Mouse (Mus musculus) liver, embryonic 13.5 days (tissue): ENCODE measurements around the gene Cdh22. TPM values are rescaled to one million over a fixed set of nuclear protein-coding genes. Genes with fewer than 3 reads are reported as not detected.

Source experiments
- ATAC-seq: fragments of 200-750 bp; cut with Nextera tagmentation; 2 replicates; pipeline ENCODE4 v1.8.0; 2017; ENCODE audit warnings: low read depth, mild to moderate bottlenecking, moderate number of reproducible peaks, moderate library complexity
- DNase-seq: peaks from one replicate; pipeline ENCODE4 v3.0.0; 2022
- H3K27ac ChIP-seq: fragments of 300-500 bp; sonication (generic); 2 replicates; pipeline ENCODE4 v1.5.1; 2015; ENCODE audit warnings: moderate library complexity, mild to moderate bottlenecking, inconsistent platforms
- H3K27me3 ChIP-seq: fragments of 300-500 bp; sonication (generic); 2 replicates; pipeline ENCODE4 v1.6.1; 2015; ENCODE audit warnings: mild to moderate bottlenecking, inconsistent platforms
- H3K36me3 ChIP-seq: fragments of 300-500 bp; sonication (generic); 2 replicates; pipeline ENCODE4 v1.6.1; 2015; ENCODE audit warnings: mild to moderate bottlenecking, inconsistent platforms
- H3K4me1 ChIP-seq: fragments of 300-500 bp; sonication (generic); replicated peaks from 2 replicates; pipeline ENCODE4 v1.6.1; 2015; ENCODE audit warnings: inconsistent platforms
- H3K4me2 ChIP-seq: fragments of 300-500 bp; sonication (generic); 2 replicates; pipeline ENCODE4 v1.6.1; 2015; ENCODE audit warnings: inconsistent platforms, mild to moderate bottlenecking, moderate library complexity
- H3K4me3 ChIP-seq: fragments of 300-500 bp; sonication (generic); replicated peaks from 2 replicates; pipeline ENCODE4 v1.5.1; 2015; ENCODE audit warnings: mild to moderate bottlenecking, inconsistent platforms
- H3K9ac ChIP-seq: fragments of 300-500 bp; sonication (generic); 2 replicates; pipeline ENCODE4 v1.6.1; 2015; ENCODE audit warnings: mild to moderate bottlenecking, inconsistent platforms
- H3K9me3 ChIP-seq: fragments of 300-500 bp; sonication (generic); replicated peaks from 2 replicates; pipeline ENCODE4 v1.6.1; 2016; ENCODE audit warnings: inconsistent platforms
- WGBS: fragments of 180-500 bp; shearing (Covaris S2); methylation state at CpG from one replicate; pipeline ENCODE4 v1.1.7; 2015; ENCODE audit not compliant: insufficient replicate concordance; 5-methylcytosine and 5-hydroxymethylcytosine counted together
- polyA plus RNA-seq: library from polyadenylated mRNA; unstranded; fragments of >200 nt; fragmentation: Nextera tagmentation; extraction: Ambion mirVana; gene quantifications from 2 replicates; pipeline ENCODE4 v1.2.1, GENCODE M21; 2015

Cdh22 gene
- polyA plus RNA-seq, 1 experiment from 2014 or later: not detected

DNA sequence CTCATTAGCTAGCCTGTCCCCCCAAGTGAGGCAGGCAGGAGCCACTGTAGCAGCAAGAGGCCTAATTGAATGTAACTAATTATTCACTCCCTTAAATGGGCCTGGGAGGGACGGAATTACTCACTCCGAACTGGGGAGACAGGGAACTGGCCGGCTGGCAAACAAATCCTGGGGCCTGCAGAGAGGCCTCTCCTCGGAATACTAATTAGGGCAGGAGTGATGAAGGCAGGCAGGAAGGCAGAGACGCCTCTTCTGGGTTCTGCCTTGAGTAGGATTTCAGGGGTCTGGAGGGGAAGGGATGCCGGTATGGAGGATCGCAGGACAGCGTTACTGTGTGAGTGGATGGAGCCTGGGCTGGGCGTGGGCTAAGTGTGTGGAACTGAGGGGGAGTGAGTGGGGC is 157.6 kb downstream of the Cdh22 start:
- DNase-seq (no peak), ATAC-seq (no peak)
- H3K4me1 ChIP-seq: no peaks in the 10 kb centered on the region
- H3K4me2 ChIP-seq: no peak overlapping the region
- H3K9me3 ChIP-seq: no peaks in the 10 kb centered on the region
- no peak overlapping the region for H3K9ac ChIP-seq
- H3K27me3 ChIP-seq: peaks cover 91% of the 10 kb centered on the region
- no peaks in the 10 kb centered on the region for H3K36me3 ChIP-seq
- 8% methylated on average over 9 of the region's 9 CpGs for WGBS
- no peak overlapping the region for H3K4me3 ChIP-seq
- H3K27ac ChIP-seq: no peak overlapping the region

DNA sequence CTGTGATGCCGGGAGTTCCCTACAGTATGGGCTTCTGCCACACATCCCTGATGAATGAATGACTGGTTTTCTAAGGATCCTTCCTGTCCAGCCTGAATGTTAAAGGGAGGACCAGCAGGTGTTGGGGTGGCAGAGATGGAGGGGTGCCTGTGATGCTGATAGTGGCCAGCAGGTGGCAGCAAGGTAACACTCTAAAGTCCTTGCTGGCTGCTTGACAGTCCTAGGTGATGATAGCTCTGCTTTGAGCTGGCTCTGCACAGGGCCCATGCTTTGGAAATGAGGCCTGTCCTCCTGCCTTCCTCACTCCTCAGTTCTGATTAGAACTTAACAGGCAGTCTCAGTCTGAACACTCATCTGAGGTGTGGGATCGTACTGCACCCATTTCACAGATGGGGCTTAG is 159.7 kb downstream of the Cdh22 start:
- ATAC-seq: 0 out of 2 replicates have a peak, but pooled peaks have one; percentile 18
- WGBS: 28% methylated on average over 2 of the region's 2 CpGs

DNA sequence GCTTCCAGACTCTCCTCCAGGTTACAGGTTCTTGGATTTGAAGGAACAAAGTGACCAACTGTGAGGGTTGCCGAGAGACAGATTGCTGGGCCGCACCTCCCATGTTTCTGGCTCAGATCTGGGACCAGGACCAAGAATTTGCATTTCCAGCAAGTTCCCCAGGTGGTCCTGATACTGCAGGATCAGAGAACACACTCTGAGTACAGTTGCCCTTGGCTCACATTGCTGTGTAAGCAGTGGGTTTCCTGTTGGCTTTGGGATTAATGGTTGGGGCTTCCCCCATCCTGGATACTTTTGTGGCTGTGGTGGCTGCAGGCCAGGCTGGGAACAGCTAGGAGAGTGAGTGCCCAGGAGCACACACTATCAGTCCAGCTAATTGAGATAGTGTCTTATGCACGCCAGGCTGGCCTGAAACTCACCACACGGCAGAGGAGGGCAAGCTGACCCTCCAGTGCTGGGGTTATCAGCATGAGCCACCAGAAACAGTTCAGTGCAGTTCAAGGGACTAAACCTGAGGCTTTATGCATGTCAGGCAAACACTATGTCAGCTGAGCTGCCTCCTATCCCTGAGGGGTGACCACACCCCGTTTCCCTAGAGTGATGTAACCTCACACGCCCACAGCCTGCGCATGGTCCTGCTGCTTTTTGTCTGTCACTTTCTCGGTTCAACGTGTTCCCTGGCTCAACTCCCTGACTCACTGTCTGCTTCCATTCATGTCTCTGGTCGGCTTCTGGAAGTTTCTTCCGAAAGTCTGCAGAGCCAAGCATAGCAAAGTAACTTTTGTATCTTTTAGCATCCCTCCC is 160.4 kb downstream of the Cdh22 start:
- H3K4me1 ChIP-seq: no peaks in the 10 kb centered on the region
- no peaks in the 10 kb centered on the region for H3K36me3 ChIP-seq
- DNase-seq (no peak), ATAC-seq (no peak)
- no peaks in the 10 kb centered on the region for H3K9me3 ChIP-seq
- no peak overlapping the region for H3K4me3 ChIP-seq
- H3K9ac ChIP-seq: no peak overlapping the region
- WGBS: 39% methylated on average over 11 of the region's 11 CpGs
- H3K27me3 ChIP-seq: peaks cover 79% of the 10 kb centered on the region
- no peak overlapping the region for H3K4me2 ChIP-seq
- H3K27ac ChIP-seq: no peak overlapping the region

More for the DNA sequence above, 159.7 kb downstream of the Cdh22 start:
- no peaks in the 10 kb centered on the region for H3K9me3 ChIP-seq
- no peaks in the 10 kb centered on the region for H3K4me1 ChIP-seq
- H3K9ac ChIP-seq: no peak overlapping the region
- DNase-seq: peak; percentile 42
- H3K36me3 ChIP-seq: no peaks in the 10 kb centered on the region
- H3K27ac ChIP-seq: no peak overlapping the region
- no peak overlapping the region for H3K4me2 ChIP-seq
- no peak overlapping the region for H3K4me3 ChIP-seq
- peaks cover 85% of the 10 kb centered on the region for H3K27me3 ChIP-seq

DNA sequence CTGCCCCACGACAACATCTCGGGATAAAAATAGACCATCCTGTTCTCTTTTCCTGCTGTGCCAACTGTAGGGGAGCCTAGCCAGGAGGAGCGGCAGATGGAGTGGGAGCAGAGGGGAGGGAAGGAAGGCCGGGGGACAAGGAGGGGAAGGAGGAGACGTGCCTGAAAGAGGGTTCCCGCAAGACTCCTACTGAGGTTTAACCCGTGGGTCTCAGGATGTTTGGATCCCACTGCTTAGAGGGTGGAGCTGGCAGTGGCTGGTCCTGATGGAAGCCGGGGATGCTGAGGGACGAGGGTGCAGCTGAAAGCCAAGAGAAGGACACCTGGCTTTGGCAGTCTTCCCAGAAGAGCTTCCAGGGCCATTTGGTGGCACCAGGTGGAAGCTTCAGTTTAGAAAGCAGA is 161.3 kb downstream of the Cdh22 start:
- Histone ChIP-seq H3K4me1 (no peaks in the 10 kb centered on the region), H3K4me3 (no peak overlapping the region), H3K9me3 (no peaks in the 10 kb centered on the region), H3K4me2 (no peak overlapping the region), H3K27me3 (peaks cover 70% of the 10 kb centered on the region), H3K9ac (no peak overlapping the region), H3K27ac (no peak overlapping the region), H3K36me3 (no peaks in the 10 kb centered on the region)
- no peak for ATAC-seq
- WGBS: 23% methylated on average over 9 of the region's 9 CpGs
- DNase-seq: no peak

DNA sequence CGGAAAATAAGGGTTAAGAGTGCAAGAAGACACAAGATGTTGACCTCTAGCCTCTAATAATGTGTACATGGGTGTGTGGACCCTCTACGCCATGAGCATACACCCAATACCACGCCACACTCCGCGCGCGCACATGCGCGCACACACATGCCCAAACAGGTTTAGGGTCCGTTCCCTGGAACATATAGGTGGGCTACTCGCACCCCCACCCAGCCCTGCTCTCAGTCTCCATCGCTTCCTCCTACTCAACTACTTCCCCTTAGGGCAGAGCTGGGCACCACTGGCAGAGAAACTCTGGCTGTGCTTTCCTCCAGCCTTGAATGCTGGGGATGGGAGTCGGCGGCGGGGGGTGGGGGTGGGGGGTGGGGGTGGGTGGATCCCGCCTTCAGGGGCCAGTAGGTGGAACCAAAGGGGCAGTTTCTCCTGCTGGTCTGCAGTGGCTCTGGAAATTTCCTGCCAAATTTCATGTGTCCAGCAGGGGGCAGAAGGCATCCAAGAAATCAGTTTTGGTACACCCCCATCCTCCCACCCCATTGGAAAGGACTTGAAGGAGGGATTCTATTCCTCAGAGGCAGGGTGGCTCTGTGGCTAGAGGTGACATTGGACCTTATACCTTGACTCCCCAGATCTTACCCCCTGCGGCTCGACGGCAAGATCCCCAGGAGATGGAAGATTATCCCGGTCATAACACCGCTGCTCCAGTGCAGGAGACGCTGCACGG is 164.4 kb downstream of the Cdh22 start:
- Histone ChIP-seq H3K9me3 (no peaks in the 10 kb centered on the region), H3K27ac (no peak overlapping the region), H3K27me3 (peaks cover 39% of the 10 kb centered on the region), H3K4me1 (no peaks in the 10 kb centered on the region), H3K4me3 (no peak overlapping the region), H3K9ac (no peak overlapping the region), H3K36me3 (no peaks in the 10 kb centered on the region), H3K4me2 (no peak overlapping the region)
- DNase-seq (no peak), ATAC-seq (no peak)
- WGBS: 22% methylated on average over 22 of the region's 23 CpGs

DNA sequence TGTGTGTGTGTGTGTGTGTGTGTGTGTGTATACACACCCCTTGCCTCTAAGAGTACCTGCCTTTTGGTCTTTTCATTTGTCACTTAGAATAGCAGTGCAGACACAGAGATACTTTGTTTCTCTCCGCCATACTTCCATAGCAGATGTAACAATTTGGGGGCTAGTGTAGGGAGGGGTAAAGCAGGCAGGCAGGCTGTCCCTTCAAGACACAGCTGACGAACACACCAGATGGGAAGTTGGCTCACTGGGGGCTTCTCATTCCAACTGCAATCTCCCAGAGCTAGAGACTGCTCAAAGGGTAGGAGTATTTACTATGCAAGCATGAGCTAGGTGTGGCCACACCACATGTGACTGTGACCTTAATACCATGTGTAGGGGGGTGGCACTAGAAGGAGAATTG is 165.8 kb downstream of the Cdh22 start:
- H3K4me3 ChIP-seq: no peak overlapping the region
- H3K27ac ChIP-seq: no peak overlapping the region
- H3K4me2 ChIP-seq: no peak overlapping the region
- H3K36me3 ChIP-seq: no peaks in the 10 kb centered on the region
- WGBS: 63% methylated on average over 2 of the region's 2 CpGs
- no peak for ATAC-seq
- H3K9me3 ChIP-seq: no peaks in the 10 kb centered on the region
- peaks cover 26% of the 10 kb centered on the region for H3K27me3 ChIP-seq
- no peak for DNase-seq
- no peak overlapping the region for H3K9ac ChIP-seq
- no peaks in the 10 kb centered on the region for H3K4me1 ChIP-seq

DNA sequence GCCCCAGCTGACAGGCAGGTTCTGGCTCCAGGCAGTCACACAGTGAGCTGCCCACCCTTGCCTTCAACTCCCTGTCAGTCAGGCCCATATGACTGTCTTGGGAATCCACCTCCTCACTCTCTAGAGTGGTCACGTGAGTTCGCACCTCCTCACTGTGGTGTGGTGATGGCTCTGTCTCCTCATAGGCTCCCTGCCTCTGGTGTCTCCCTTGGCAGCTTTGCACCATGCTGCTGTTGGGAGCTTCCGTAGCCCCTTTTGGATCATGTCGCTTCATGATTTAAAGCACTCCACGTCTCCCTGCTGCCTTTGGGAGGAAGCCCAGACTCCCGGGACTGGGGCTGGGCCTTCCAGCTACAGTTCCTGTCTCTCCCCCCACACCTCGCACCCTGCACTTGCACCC is 170.2 kb downstream of the Cdh22 start:
- Histone ChIP-seq H3K9ac (no peak overlapping the region), H3K4me2 (no peak overlapping the region), H3K36me3 (no peaks in the 10 kb centered on the region), H3K4me3 (no peak overlapping the region), H3K9me3 (no peaks in the 10 kb centered on the region), H3K27me3 (no peaks in the 10 kb centered on the region), H3K27ac (no peak overlapping the region), H3K4me1 (0 out of 2 replicates have a peak, but pooled peaks cover 3% of the 10 kb centered on the region)
- 59% methylated on average over 7 of the region's 7 CpGs for WGBS
- ATAC-seq (no peak), DNase-seq (no peak)

DNA sequence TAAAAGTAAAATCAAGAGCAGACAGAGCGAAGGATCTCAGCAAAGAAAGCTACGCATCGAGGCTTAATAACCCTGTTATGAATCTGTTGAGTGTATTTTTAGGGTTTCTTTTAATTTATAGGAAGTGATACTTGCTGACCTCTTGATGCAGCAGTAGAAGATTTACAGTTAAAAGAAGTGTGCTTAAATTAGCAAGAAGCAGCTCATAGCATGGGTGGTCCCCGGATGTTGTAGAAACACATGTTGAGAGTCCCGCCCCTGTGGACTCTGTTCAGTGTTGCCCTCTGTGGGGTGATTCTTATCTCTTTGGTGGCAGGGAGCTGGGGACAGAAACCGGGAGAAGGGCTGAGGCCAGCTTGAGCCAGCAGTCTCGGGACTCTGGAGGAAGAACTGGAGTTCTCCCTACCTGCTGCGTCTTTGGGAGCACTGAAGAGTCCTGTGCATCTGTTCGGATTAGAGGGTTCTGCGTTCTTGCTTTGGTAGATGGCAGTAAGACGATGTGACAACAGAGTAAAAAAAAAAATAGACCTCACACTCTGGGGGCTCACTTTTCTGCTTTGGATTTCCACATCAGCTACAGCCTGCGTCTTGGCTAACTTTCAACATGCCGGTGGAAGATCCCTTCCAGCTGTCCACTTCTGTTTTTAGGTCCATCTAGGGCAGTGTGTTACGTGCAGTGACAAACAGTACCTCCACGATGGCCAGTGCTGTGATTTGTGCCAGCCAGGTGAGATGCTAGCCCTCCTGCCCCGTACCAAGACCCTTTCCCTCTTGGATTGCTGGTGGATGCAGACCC is 172.8 kb downstream of the Cdh22 start:
- H3K4me3 ChIP-seq: no peak overlapping the region
- no peaks in the 10 kb centered on the region for H3K9me3 ChIP-seq
- no peaks in the 10 kb centered on the region for H3K36me3 ChIP-seq
- H3K4me2 ChIP-seq: no peak overlapping the region
- WGBS: 60% methylated on average over 16 of the region's 16 CpGs
- no peak overlapping the region for H3K27ac ChIP-seq
- H3K4me1 ChIP-seq: 0 out of 2 replicates have a peak, but pooled peaks cover 3% of the 10 kb centered on the region
- DNase-seq (no peak), ATAC-seq (no peak)
- no peak overlapping the region for H3K9ac ChIP-seq
- H3K27me3 ChIP-seq: peaks cover 1% of the 10 kb centered on the region; the same call in 1 of the 2 replicates

Other genes with a start within 250 kb of the Cdh22 start
- gene Ncoa5, start 200.0 kb downstream of the Cdh22 start, polyA plus RNA-seq: 18.3 and 22.2 TPM in 2 replicates
- gene Cd40, start 179.2 kb downstream of the Cdh22 start, polyA plus RNA-seq: 3.4 and 3.8 TPM in 2 replicates
- gene 1700025C18Rik, start 144.1 kb downstream of the Cdh22 start, polyA plus RNA-seq: not detected in 2 replicates
- gene Slc35c2, start 53.0 kb upstream of the Cdh22 start, polyA plus RNA-seq: 40.2 and 40.3 TPM in 2 replicates
- gene Elmo2, start 91.6 kb upstream of the Cdh22 start, polyA plus RNA-seq: 14.2 and 16.7 TPM in 2 replicates
- gene Zfp663, start 133.9 kb upstream of the Cdh22 start, polyA plus RNA-seq: 0.05 and 0.07 TPM in 2 replicates
- 0.97 and 1.0 TPM in 2 replicates for gene Zfp334, start 153.4 kb upstream of the Cdh22 start, polyA plus RNA-seq
- 2.0 and 2.2 TPM in 2 replicates for gene Ocstamp, start 165.6 kb upstream of the Cdh22 start, polyA plus RNA-seq
- gene Slc13a3, start 238.4 kb upstream of the Cdh22 start, polyA plus RNA-seq: 4.4 and 4.9 TPM in 2 replicates